Mouse (Mus musculus) limb, embryonic 10.5 days (tissue): Measurements from ENCODE around the gene 4933411K16Rik. TPM values are rescaled to one million over a fixed set of nuclear protein-coding genes. Genes with fewer than 3 reads are reported as not detected.
A peak's percentile ranks its signal among the peaks of the same experiment; 100 is the strongest.

Experiments used
- DNase-seq: peaks from one replicate; pipeline ENCODE4 v3.0.0-alpha.2; 2017; ENCODE audit warnings: low spot score
- H3K27ac ChIP-seq: fragments of 300-500 bp; sonication (generic); 2 replicates; pipeline ENCODE4 v1.5.1; 2016; ENCODE audit warnings: mild to moderate bottlenecking
- H3K27me3 ChIP-seq: fragments of 300-500 bp; sonication (generic); 2 replicates; pipeline ENCODE4 v1.6.1; 2016; ENCODE audit warnings: low read depth, mild to moderate bottlenecking; ENCODE audit not compliant: poor library complexity, severe bottlenecking
- H3K36me3 ChIP-seq: fragments of 300-500 bp; sonication (generic); 2 replicates; pipeline ENCODE4 v1.6.1; 2016; ENCODE audit warnings: mild to moderate bottlenecking, moderate library complexity
- H3K4me1 ChIP-seq: fragments of 300-500 bp; sonication (generic); 2 replicates; pipeline ENCODE4 v1.6.1; 2016
- H3K4me3 ChIP-seq: fragments of 300-500 bp; sonication (generic); 2 replicates; pipeline ENCODE4 v1.5.1; 2016; ENCODE audit warnings: mild to moderate bottlenecking, moderate library complexity
- H3K9me3 ChIP-seq: fragments of 300-500 bp; sonication (generic); replicated peaks from 2 replicates; pipeline ENCODE4 v1.6.1; 2016; ENCODE audit warnings: mild to moderate bottlenecking
- WGBS: fragments of 180-500 bp; shearing (Covaris S2); methylation state at CpG from one replicate; pipeline ENCODE4 v1.1.7; 2016; 5-methylcytosine and 5-hydroxymethylcytosine counted together
- polyA plus RNA-seq: library from polyadenylated mRNA; unstranded; fragments of >200 nt; fragmentation: Nextera tagmentation; extraction: Ambion mirVana; gene quantifications from 2 replicates; pipeline ENCODE4 v1.2.1, GENCODE M21; 2016

4933411K16Rik gene
- 0.24 TPM in 1 of 2 replicates, not detected in the other for polyA plus RNA-seq

DNA sequence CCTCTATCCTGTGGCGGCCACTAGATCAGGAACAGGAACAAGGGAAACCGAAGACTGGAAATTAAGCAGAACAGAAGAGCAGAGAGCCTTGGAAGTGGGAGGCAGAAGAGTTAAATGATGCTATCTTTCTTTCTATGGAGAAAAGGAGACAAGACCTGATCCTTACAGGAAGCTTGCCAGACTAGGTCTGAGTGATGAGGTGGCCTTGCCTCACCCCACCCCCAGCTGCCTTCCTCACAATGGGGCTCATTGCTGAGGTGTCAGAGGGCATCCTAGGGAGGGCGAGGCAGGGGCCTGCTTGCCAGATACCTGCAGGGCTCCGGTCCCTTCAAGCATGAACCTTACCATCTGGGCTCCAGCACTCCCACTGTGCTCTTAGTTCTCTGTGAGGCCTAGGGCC lies at the start of gene 4933411K16Rik:
4933411K16Rik (plus strand) TSS at position 301 of the 400 bp plus-strand sequence.
- no peaks in the 10 kb centered on the region for H3K36me3 ChIP-seq
- no peaks in the 10 kb centered on the region for H3K27me3 ChIP-seq
- DNase-seq, result no peak
- no peaks in the 10 kb centered on the region for H3K9me3 ChIP-seq
- peaks cover 9% of the 10 kb centered on the region; the same call in 1 of the 2 replicates for H3K4me1 ChIP-seq
- H3K27ac ChIP-seq, result no peak within 1 kb of the TSS
- WGBS, result 77% methylated on average over 4 of the region's 4 CpGs
- H3K4me3 ChIP-seq, result no peak within 1 kb of the TSS

GRCm38 (mm10) chr19:42004258-42004657 lies 47.8 kb upstream of the 4933411K16Rik start:
- H3K9me3 ChIP-seq, result no peaks in the 10 kb centered on the region
- 79% methylated on average over 6 of the region's 6 CpGs for WGBS
- no peak for DNase-seq
- H3K27ac ChIP-seq, result no peak overlapping the region
- no peak overlapping the region for H3K4me3 ChIP-seq
- no peaks in the 10 kb centered on the region for H3K27me3 ChIP-seq
- H3K36me3 ChIP-seq, result no peaks in the 10 kb centered on the region
- H3K4me1 ChIP-seq, result peaks cover 55% of the 10 kb centered on the region

- H3K9me3 ChIP-seq, result no peaks in the 10 kb centered on the region
- DNase-seq, result no peak
- H3K27ac ChIP-seq, result no peak overlapping the region
- no peaks in the 10 kb centered on the region for H3K36me3 ChIP-seq
- 73% methylated on average over 3 of the region's 3 CpGs for WGBS
- no peaks in the 10 kb centered on the region for H3K27me3 ChIP-seq
- H3K4me1 ChIP-seq, result peaks cover 45% of the 10 kb centered on the region
- no peak overlapping the region for H3K4me3 ChIP-seq
These were observed 46.4 kb upstream of the 4933411K16Rik start for GRCm38 (mm10) chr19:42005616-42006015.

DNA sequence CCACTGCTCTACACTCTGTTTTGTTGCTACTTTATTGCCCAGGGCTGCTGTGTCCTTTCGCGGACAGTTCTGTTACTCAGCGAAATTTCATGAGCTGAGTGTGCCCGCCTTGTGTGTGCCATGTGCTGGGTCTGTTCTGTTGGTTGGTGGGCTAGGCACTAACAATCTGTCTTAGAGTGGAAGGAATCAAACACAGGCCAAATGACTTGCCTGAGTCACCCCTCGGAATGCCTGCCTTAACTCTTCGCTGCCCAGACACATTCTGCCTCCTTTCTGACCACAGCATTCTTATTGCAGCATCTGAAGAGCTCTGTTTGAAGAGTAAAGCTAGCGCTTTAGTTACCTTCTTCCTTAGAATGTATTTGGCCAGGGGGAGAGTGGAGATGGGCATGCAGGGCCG lies 45.5 kb upstream of the 4933411K16Rik start:
- no peak for DNase-seq
- H3K4me3 ChIP-seq, result no peak overlapping the region
- no peaks in the 10 kb centered on the region for H3K27me3 ChIP-seq
- no peaks in the 10 kb centered on the region for H3K36me3 ChIP-seq
- H3K27ac ChIP-seq, result no peak overlapping the region
- peaks cover 41% of the 10 kb centered on the region for H3K4me1 ChIP-seq
- H3K9me3 ChIP-seq, result no peaks in the 10 kb centered on the region
- WGBS, result 59% methylated on average over 8 of the region's 8 CpGs

DNA sequence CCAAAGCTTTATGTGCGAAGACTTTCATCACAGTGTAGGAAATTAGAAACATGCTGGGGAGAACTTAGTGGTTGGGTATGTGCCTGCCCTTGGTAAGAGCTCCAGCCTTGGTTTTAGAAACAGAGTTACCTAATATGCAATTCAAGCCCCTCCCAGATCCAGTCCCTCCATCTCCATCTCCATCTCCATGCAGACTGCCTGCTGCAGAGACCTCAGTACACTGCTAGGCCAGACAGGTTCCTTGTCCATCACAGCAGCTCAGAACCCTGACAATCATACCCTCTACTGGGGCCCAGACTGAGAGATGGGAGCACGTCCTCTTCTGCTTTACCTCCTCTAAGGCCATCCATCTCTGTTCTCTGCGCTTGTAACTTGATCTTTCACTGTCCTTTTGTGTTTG lies 43.5 kb upstream of the 4933411K16Rik start:
- H3K27ac ChIP-seq, result peak overlapping the region; percentile 32; the same call in 1 of the 2 replicates
- WGBS, result 61% methylated on average over 3 of the region's 3 CpGs

DNA sequence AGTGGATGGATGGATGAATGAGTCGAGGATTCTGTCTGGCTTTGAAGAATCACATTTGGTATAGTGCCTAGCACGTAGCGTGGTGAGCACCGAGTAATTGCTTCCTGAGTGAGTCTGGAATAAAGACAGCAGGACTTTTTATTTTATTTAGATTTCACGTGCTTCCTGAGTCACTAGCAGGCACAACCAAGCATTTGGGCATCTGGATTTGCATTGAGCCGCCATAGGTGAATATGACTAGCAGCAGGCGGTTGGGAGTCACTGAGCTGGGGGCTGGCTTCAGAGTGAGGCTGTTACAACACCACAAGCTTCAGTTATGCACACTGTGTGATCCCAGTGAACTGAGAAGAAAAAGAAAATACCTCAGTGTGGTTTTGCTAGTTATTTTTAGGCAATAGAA lies 43.0 kb upstream of the 4933411K16Rik start:
- peaks cover 40% of the 10 kb centered on the region for H3K4me1 ChIP-seq
- H3K36me3 ChIP-seq, result peaks cover 6% of the 10 kb centered on the region; the same call in 1 of the 2 replicates
- H3K27ac ChIP-seq, result peak overlapping the region; percentile 32; the same call in 1 of the 2 replicates
- no peak overlapping the region for H3K4me3 ChIP-seq
- 54% methylated on average over 7 of the region's 7 CpGs for WGBS
- no peak for DNase-seq
- no peaks in the 10 kb centered on the region for H3K9me3 ChIP-seq
- H3K27me3 ChIP-seq, result no peaks in the 10 kb centered on the region

More for the DNA sequence above, 43.5 kb upstream of the 4933411K16Rik start:
- DNase-seq, result no peak
- peaks cover 6% of the 10 kb centered on the region; the same call in 1 of the 2 replicates for H3K36me3 ChIP-seq
- no peaks in the 10 kb centered on the region for H3K27me3 ChIP-seq
- peaks cover 40% of the 10 kb centered on the region for H3K4me1 ChIP-seq
- H3K9me3 ChIP-seq, result no peaks in the 10 kb centered on the region
- H3K4me3 ChIP-seq, result no peak overlapping the region

- Histone ChIP-seq H3K4me3 (no peak overlapping the region), H3K4me1 (peaks cover 40% of the 10 kb centered on the region), H3K36me3 (peaks cover 6% of the 10 kb centered on the region; the same call in 1 of the 2 replicates), H3K9me3 (no peaks in the 10 kb centered on the region), H3K27ac (no peak overlapping the region), H3K27me3 (no peaks in the 10 kb centered on the region)
- 76% methylated on average over 4 of the region's 4 CpGs for WGBS
- no peak for DNase-seq
These were observed 41.6 kb upstream of the 4933411K16Rik start for GRCm38 (mm10) chr19:42010436-42010835.

DNA sequence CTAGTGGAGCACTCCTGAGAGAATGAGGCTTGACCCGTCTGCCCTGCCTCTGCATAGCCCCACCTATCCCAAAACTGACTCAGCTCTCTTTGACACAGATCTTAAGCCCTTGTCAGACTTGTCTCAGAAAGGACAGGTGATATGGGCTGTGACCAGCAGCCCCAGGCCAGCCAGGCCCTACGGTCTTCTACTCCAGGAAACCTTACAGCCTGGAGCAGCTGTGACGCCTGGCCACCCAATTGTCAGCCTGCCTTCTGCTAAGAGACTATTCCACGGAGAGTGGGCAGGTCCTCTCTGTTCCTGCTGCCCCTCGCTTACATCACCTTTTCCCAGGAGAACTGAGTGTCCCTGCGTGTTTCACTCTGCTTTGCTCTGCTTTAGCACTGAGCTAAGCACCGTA lies 40.9 kb upstream of the 4933411K16Rik start:
- no peak for DNase-seq
- peaks cover 6% of the 10 kb centered on the region; the same call in 1 of the 2 replicates for H3K36me3 ChIP-seq
- WGBS, result 88% methylated on average over 7 of the region's 7 CpGs
- H3K9me3 ChIP-seq, result no peaks in the 10 kb centered on the region
- no peaks in the 10 kb centered on the region for H3K27me3 ChIP-seq
- H3K4me1 ChIP-seq, result peaks cover 42% of the 10 kb centered on the region
- H3K4me3 ChIP-seq, result no peak overlapping the region
- no peak overlapping the region for H3K27ac ChIP-seq

- DNase-seq, result no peak
- no peaks in the 10 kb centered on the region for H3K27me3 ChIP-seq
- WGBS, result 78% methylated on average over 3 of the region's 3 CpGs
- H3K36me3 ChIP-seq, result peaks cover 6% of the 10 kb centered on the region; the same call in 1 of the 2 replicates
- H3K4me3 ChIP-seq, result no peak overlapping the region
- no peaks in the 10 kb centered on the region for H3K9me3 ChIP-seq
- peaks cover 44% of the 10 kb centered on the region for H3K4me1 ChIP-seq
- no peak overlapping the region for H3K27ac ChIP-seq
These were observed 37.7 kb upstream of the 4933411K16Rik start for GRCm38 (mm10) chr19:42014231-42014825.

GRCm38 (mm10) chr19:42015001-42015400 lies 37.0 kb upstream of the 4933411K16Rik start:
- Histone ChIP-seq H3K4me3 (no peak overlapping the region), H3K27me3 (no peaks in the 10 kb centered on the region), H3K27ac (no peak overlapping the region), H3K36me3 (peaks cover 6% of the 10 kb centered on the region; the same call in 1 of the 2 replicates), H3K9me3 (no peaks in the 10 kb centered on the region), H3K4me1 (peaks cover 43% of the 10 kb centered on the region)
- no peak for DNase-seq
- 93% methylated on average over 6 of the region's 6 CpGs for WGBS

DNA sequence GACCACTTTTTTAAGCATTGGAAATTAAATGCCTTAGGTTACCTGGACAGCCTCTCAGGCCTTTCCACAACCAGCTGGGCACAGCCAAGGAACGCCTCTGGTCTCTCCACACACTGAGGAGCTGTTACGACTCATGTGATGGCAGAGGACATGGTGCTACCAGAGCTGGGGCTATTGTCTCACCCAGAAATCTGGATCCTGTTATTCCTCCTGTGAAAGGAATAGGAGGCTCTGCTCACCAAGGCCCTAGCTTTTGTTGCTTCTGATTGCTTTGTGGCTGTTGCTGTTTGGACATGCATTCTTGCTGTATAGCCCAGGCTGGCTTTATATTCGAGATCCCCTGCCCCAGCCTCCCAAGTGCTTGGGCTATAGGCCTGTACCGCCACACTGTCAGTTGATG lies 35.8 kb upstream of the 4933411K16Rik start:
- peak overlapping the region; percentile 77 for H3K27ac ChIP-seq
- WGBS, result 83% methylated on average over 4 of the region's 4 CpGs
- no peaks in the 10 kb centered on the region for H3K9me3 ChIP-seq
- H3K36me3 ChIP-seq, result peaks cover 6% of the 10 kb centered on the region; the same call in 1 of the 2 replicates
- peaks cover 38% of the 10 kb centered on the region for H3K4me1 ChIP-seq
- H3K4me3 ChIP-seq, result no peak overlapping the region
- no peak for DNase-seq
- no peaks in the 10 kb centered on the region for H3K27me3 ChIP-seq

DNA sequence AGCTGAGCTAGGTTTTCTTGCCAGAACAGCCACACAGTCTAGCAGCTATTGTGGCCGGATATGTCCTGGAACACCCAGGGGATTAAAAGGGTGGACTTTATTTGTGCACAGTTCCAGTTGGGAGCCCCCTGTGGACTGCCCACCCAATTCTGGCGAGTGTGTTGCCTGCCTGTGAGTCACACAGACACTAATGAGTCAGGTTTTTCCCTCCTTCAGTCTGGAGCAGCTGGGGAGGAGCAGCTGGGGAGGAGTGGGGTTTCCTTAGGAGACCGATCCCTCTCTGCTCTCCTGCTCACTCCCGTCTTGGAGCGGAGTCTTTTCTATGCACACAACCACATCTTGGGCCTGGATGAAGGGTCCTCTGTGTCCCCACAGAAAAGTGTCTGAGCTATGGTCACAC lies 35.2 kb upstream of the 4933411K16Rik start:
- no peak overlapping the region for H3K4me3 ChIP-seq
- WGBS, result 81% methylated on average over 5 of the region's 5 CpGs
- H3K27ac ChIP-seq, result peak overlapping the region; percentile 77
- peaks cover 42% of the 10 kb centered on the region for H3K4me1 ChIP-seq
- no peaks in the 10 kb centered on the region for H3K9me3 ChIP-seq
- DNase-seq, result no peak
- H3K27me3 ChIP-seq, result no peaks in the 10 kb centered on the region
- H3K36me3 ChIP-seq, result peaks cover 6% of the 10 kb centered on the region; the same call in 1 of the 2 replicates

- H3K27ac ChIP-seq, result peak overlapping the region; percentile 77
- H3K4me3 ChIP-seq, result no peak overlapping the region
- no peaks in the 10 kb centered on the region for H3K27me3 ChIP-seq
- H3K4me1 ChIP-seq, result peaks cover 48% of the 10 kb centered on the region
- DNase-seq, result no peak
- H3K9me3 ChIP-seq, result no peaks in the 10 kb centered on the region
- no peaks in the 10 kb centered on the region for H3K36me3 ChIP-seq
- 79% methylated on average over 8 of the region's 8 CpGs for WGBS
These were observed 34.4 kb upstream of the 4933411K16Rik start for GRCm38 (mm10) chr19:42017399-42018247.
